Mouse (Mus musculus): ENCODE measurements around the gene Zglp1.

GRCm38 (mm10) chr9:21074173-21074572, 7.3 kb upstream of the Zglp1 start:
- TF ChIP-seq CTCF (IDR thresholded peaks at IDR 0.05; ENCODE audit: control insufficient read depth, insufficient read depth, low read length) (no peak), POLR2A (IDR thresholded peaks at IDR 0.05; ENCODE audit: borderline replicate concordance, control insufficient read depth, low read depth, low read length) (no peak)
